Mouse (Mus musculus): ENCODE measurements around the gene Prr15l. TPM values are rescaled to one million over a fixed set of nuclear protein-coding genes. Genes with fewer than 3 reads are reported as not detected.
A peak's percentile ranks its signal among the peaks of the same experiment; 100 is the strongest.

Prr15l gene
- total RNA-seq, 2 experiments from 2014 or later: not detected

- peak; percentile 96 for DNase-seq
Measured at GRCm38 (mm10) chr11:96977606-96978400, 49.9 kb downstream of the Prr15l start.

GRCm38 (mm10) chr11:96978401-96979246 lies 50.7 kb downstream of the Prr15l start:
- no peak for DNase-seq

- no peak for DNase-seq
Measured at GRCm38 (mm10) chr11:96979329-96979728, 51.4 kb downstream of the Prr15l start.

GRCm38 (mm10) chr11:96980021-96980420 lies 52.1 kb downstream of the Prr15l start:
- DNase-seq: no peak

- DNase-seq: no peak
Measured at GRCm38 (mm10) chr11:96981461-96981860, 53.6 kb downstream of the Prr15l start.

- DNase-seq: peak; percentile 76
Measured at GRCm38 (mm10) chr11:96982355-96982754, 54.5 kb downstream of the Prr15l start.

- no peak for DNase-seq
Measured at GRCm38 (mm10) chr11:96982859-96983258, 55.0 kb downstream of the Prr15l start, which contains the start of gene Sp2. Gene Sp2 (minus strand): TSS chr11:96982959.

- no peak for DNase-seq
Measured at GRCm38 (mm10) chr11:96984903-96985302, 57.0 kb downstream of the Prr15l start.

GRCm38 (mm10) chr11:96986463-96986862 lies 58.6 kb downstream of the Prr15l start:
- no peak for DNase-seq

Other genes starting within 250 kb of the Prr15l start
- 10 to 100 TPM; 10.5 to 11.6 TPM for gene Snx11, start 150.5 kb upstream of the Prr15l start, total RNA-seq (2021)
- 10 to 100 TPM; 45.4 to 58.1 TPM for gene Cbx1, start 139.0 kb upstream of the Prr15l start, total RNA-seq (2021)
- gene Nfe2l1, start 98.1 kb upstream of the Prr15l start, total RNA-seq (2021): 100 to 1,000 TPM; 194 to 201 TPM
- 10 to 100 TPM; 47.2 to 55.1 TPM for gene Copz2, start 78.2 kb upstream of the Prr15l start, total RNA-seq (2021)
- 10 to 100 TPM; 30.0 to 39.3 TPM for gene Cdk5rap3, start 11.6 kb upstream of the Prr15l start, total RNA-seq (2021)
- 1 to 10 TPM; 8.4 to 9.4 TPM for gene Pnpo, start 15.9 kb downstream of the Prr15l start, total RNA-seq (2021)
- 10 to 100 TPM; 15.2 to 15.9 TPM for gene Sp2, start 54.9 kb downstream of the Prr15l start, total RNA-seq (2021)
- under 1 TPM; 0.21 to 0.77 TPM for gene Sp6, start 85.3 kb downstream of the Prr15l start, total RNA-seq (2021)
- 10 to 100 TPM; 11.3 to 11.4 TPM for gene Scrn2, start 101.8 kb downstream of the Prr15l start, total RNA-seq (2021)
- under 1 TPM in 1 of 2 experiments, not detected in 1; 0.16 TPM for gene Lrrc46, start 113.3 kb downstream of the Prr15l start, total RNA-seq (2021)
- 10 to 100 TPM; 45.1 to 45.6 TPM for gene Mrpl10, start 113.5 kb downstream of the Prr15l start, total RNA-seq (2021)
- gene Osbpl7, start 122.5 kb downstream of the Prr15l start, total RNA-seq (2021): 1 to 10 TPM; 3.4 to 6.4 TPM
- gene Tbx21, start 187.2 kb downstream of the Prr15l start, total RNA-seq (2021): 1 to 10 TPM; 1.3 to 1.7 TPM
- gene Tbkbp1, start 223.4 kb downstream of the Prr15l start, total RNA-seq (2021): 1 to 10 TPM; 7.1 to 9.9 TPM

Data from gastrocnemius, postnatal 10 days (tissue).